ENCODE assay signal across 20 mouse cellular contexts in genomic region chr4:124198832-124199231, GRCm38 (mm10).
DNase-seq lines count a peak whose midpoint lies in the region; ATAC-seq and TF ChIP-seq lines count a peak whose summit lies in the region.
"Had no signal": no experiment of that assay in that cellular context is flagged by ENCODE, and none has a peak within 500 bp of the region (broad histone marks: within the 10 kb centered on the region; RNA-seq: fewer than 3 reads in every experiment).

No protein-coding gene starts in this region.

- no peak overlapping the region for H3K4me3 ChIP-seq in layer of hippocampus, adult 2 months
- H3K4me3 ChIP-seq in left cerebral cortex, adult 2 months, result no peak overlapping the region
- H3K4me3 ChIP-seq: embryonic facial prominence, embryonic 13.5 days; forebrain, embryonic 12.5 days; heart, adult 2 months; heart, embryonic 12.5 days; hindbrain, embryonic 10.5 days had no signal

- no peak for TF ChIP-seq CTCF in layer of hippocampus, adult 2 months (conservative IDR thresholded peaks at IDR 0.05)
- no peak for TF ChIP-seq CTCF in left cerebral cortex, adult 2 months (IDR thresholded peaks at IDR 0.05)

- intact Hi-C loops in left cerebral cortex, postnatal 36 days (cut with DNase I), result no loop called here
- intact Hi-C loops in left cerebral cortex, adult 2 months (cut with DNase I), result no loop called here

- no peak for DNase-seq in frontal cortex, postnatal 10 days (ENCODE audit: low spot score in 2 of 2)
- peak; percentile 44 to 60 for DNase-seq in layer of hippocampus, adult 2 months (ENCODE audit: low spot score in 2 of 2)
- DNase-seq in layer of hippocampus, postnatal 25 days (ENCODE audit: extremely low spot score in 1 of 2, low spot score in 1 of 2), result no peak
- peak; percentile 17 to 28 for DNase-seq in left cerebral cortex, postnatal 36 days (ENCODE audit: low spot score in 2 of 2)
- DNase-seq in left cerebral cortex, adult 2 months (ENCODE audit: extremely low spot score in 1 of 2, low spot score in 2 of 2), result no peak
- no peak for DNase-seq in gastrocnemius, postnatal 4 days (ENCODE audit: low spot score in 2 of 2)
- DNase-seq: adrenal gland, postnatal 14 days; cerebellum, adult 18-20 months; cerebellum, adult 9-11 months; cerebellum, postnatal 36 days; gastrocnemius, postnatal 10 days; heart, adult 2 months had no signal

- H3K27ac ChIP-seq in layer of hippocampus, adult 2 months, result peak overlapping the region; percentile 91
- no peak overlapping the region; the same call in 1 of the 2 replicates for H3K27ac ChIP-seq in left cerebral cortex, adult 2 months
- H3K27ac ChIP-seq: embryonic facial prominence, embryonic 13.5 days; forebrain, embryonic 12.5 days; heart, adult 2 months; hindbrain, embryonic 10.5 days; hindbrain, embryonic 14.5 days had no signal

- ATAC-seq in frontal cortex, adult (ENCODE audit: low TSS enrichment), result peak; percentile 87
- ATAC-seq: activated CD4-positive, CD25-positive, alpha-beta regulatory T cell, adult 4 months; Patski had no signal

Comparison
In these comparisons a context has a peak if more than half of its experiments do, and no peak if none do; other contexts are left out.
1. DNase-seq: peak in layer of hippocampus, adult 2 months (2 of 2) and left cerebral cortex, postnatal 36 days (2 of 2); none in frontal cortex, postnatal 10 days (0 of 2), layer of hippocampus, postnatal 25 days (0 of 2), left cerebral cortex, adult 2 months (0 of 2) and gastrocnemius, postnatal 4 days (0 of 2).